Mouse (Mus musculus) hematopoietic stem cell, adult 5-6 weeks (primary cell): ENCODE data around the gene Zc3h6. TPM values are rescaled to one million over a fixed set of nuclear protein-coding genes. Genes with fewer than 3 reads are reported as not detected.

Source experiments
- ATAC-seq, 2 experiments: fragments of 125-278 bp in 1 of 2; replicated peaks in 1 of 2; 2 replicates each; pipeline ENCODE4 v1.8.0; 2016 to 2017; ENCODE audit warnings: inconsistent platforms in 2 of 2, mild to moderate bottlenecking in 2 of 2, moderate number of reproducible peaks in 2 of 2, low read depth in 1 of 2, moderate TSS enrichment in 1 of 2; ENCODE audit not compliant: low FRiP score in 2 of 2, poor library complexity in 2 of 2, severe bottlenecking in 2 of 2, insufficient read depth in 1 of 2, low TSS enrichment in 1 of 2
- total RNA-seq: library from RNA; stranded (forward); fragments of 172-1452, 232-1000 nt; gene quantifications from 2 replicates; pipeline ENCODE4 v1.2.3, GENCODE M21; 2017

The Zc3h6 gene
- total RNA-seq, 1 experiment from 2014 or later, result 6.8 TPM

DNA sequence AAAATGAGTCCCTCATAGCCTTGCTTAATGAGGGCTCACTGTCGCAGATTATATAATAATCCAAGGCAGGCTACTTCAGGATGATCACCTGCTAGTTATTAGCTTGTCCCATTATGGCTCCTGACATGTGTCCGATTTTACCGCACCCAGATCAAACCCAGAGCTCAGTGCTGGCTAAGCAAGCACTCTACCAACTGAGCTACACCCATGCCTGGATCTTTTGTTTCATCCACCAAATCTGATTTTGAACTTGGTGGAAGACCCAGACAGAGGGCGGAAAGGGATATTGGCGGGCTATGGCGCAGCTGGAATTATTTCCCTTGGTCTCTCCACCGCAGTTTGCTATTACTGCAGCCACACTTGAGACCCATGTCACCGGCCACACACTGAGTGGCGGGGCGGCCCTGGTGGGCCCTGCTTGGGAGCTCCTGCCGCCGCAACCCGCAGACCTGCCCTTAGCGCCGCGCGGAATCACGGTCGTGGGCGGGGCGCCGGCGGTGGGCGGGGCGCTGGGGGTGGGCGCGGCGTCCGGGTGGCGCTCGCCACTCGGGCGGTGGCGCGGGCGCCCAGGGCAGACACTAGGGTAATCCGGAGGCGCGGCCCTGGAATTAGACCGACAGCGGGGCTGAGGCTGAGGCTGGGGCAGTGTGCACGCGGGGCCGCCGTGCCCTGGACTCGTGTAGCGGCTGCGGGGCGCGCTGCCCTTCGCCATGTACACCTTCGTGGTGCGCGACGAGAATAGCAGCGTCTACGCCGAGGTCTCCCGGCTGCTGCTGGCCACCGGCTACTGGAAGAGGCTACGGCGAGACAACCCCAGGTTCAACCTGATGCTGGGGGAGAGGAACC, 98.5 kb downstream of the Zc3h6 start, which contains the start of gene Ttl:
Gene Ttl (plus strand): TSS at position 506 of the 846 bp plus-strand sequence.
- ATAC-seq, result peak; percentile 40 to 79

DNA sequence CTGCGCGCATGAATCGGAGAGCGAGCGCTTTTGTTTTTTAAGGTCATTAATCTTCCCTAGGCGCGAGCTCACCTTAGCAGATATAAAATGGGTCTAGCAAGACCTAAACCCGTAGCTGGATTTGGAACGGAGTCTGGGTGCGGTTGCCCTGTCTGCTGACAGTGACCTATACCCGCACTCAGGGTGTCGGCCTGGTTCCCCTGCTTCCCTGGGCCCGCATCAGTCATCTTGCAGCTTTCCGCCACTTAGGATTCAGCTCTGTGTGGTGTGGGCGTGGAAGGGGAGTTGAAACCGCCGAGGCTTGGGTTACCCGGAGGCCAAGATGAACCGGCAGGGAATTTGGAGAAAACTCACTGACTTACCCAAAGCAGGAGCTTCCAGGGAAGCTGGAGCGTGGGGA, 99.1 kb downstream of the Zc3h6 start:
- ATAC-seq, result peak; percentile 66 to 82

Other genes starting within 250 kb of the Zc3h6 start
- gene Tmem87b, start 149.3 kb upstream of the Zc3h6 start, total RNA-seq, result 28.2 and 30.4 TPM in 2 replicates
- gene Fbln7, start 104.4 kb upstream of the Zc3h6 start, total RNA-seq, result not detected in 2 replicates
- 12.2 and 15.1 TPM in 2 replicates for gene Zc3h8, start 23.3 kb upstream of the Zc3h6 start, total RNA-seq
- gene Gm10762, start 323 bp downstream of the Zc3h6 start, total RNA-seq, result 5.8 and 7.6 TPM in 2 replicates
- gene Vinac1, start 80.8 kb downstream of the Zc3h6 start, total RNA-seq, result not detected in 2 replicates
- 5.9 and 11.6 TPM in 2 replicates for gene Ttl, start 98.5 kb downstream of the Zc3h6 start, total RNA-seq
- gene Polr1b, start 133.6 kb downstream of the Zc3h6 start, total RNA-seq, result 39.7 and 42.2 TPM in 2 replicates
- gene Chchd5, start 162.3 kb downstream of the Zc3h6 start, total RNA-seq, result 15.5 and 24.6 TPM in 2 replicates
- 109 and 119 TPM in 2 replicates for gene Slc20a1, start 231.4 kb downstream of the Zc3h6 start, total RNA-seq